Mouse (Mus musculus) stomach, embryonic 16.5 days (tissue): ENCODE data around the gene Adarb1. TPM values are rescaled to one million over a fixed set of nuclear protein-coding genes. Genes with fewer than 3 reads are reported as not detected.

Experiments used
- ATAC-seq: fragments of 200-750 bp; cut with Nextera tagmentation; 2 replicates; pipeline ENCODE4 v1.8.0; 2017; ENCODE audit warnings: moderate number of reproducible peaks, moderate TSS enrichment; ENCODE audit not compliant: insufficient read depth, low FRiP score
- H3K27ac ChIP-seq: fragments of 300-500 bp; sonication (generic); 2 replicates; pipeline ENCODE4 v1.5.1; 2014; ENCODE audit warnings: low read length
- H3K27me3 ChIP-seq: fragments of 300-500 bp; sonication (generic); 2 replicates; pipeline ENCODE4 v1.6.1; 2014; ENCODE audit warnings: low read length, control low read depth, mixed read lengths; ENCODE audit not compliant: control insufficient read depth, insufficient read depth
- H3K36me3 ChIP-seq: fragments of 300-500 bp; sonication (generic); 2 replicates; pipeline ENCODE4 v1.6.1; 2014; ENCODE audit warnings: low read length; ENCODE audit not compliant: control insufficient read depth, insufficient read depth
- H3K4me1 ChIP-seq: fragments of 300-500 bp; sonication (generic); 2 replicates; pipeline ENCODE4 v1.6.1; 2014; ENCODE audit warnings: low read length, control low read depth, mixed read lengths; ENCODE audit not compliant: control insufficient read depth, insufficient read depth
- H3K4me2 ChIP-seq: fragments of 300-500 bp; sonication (generic); 2 replicates; pipeline ENCODE4 v1.6.1; 2014; ENCODE audit warnings: low read depth, low read length, mixed read lengths
- H3K4me3 ChIP-seq: fragments of 300-500 bp; sonication (generic); replicated peaks from 2 replicates; pipeline ENCODE4 v1.5.1; 2014; ENCODE audit warnings: mild to moderate bottlenecking, low read length
- H3K9ac ChIP-seq: fragments of 300-500 bp; sonication (generic); 2 replicates; pipeline ENCODE4 v1.6.1; 2014; ENCODE audit warnings: low read length
- H3K9me3 ChIP-seq: fragments of 300-500 bp; sonication (generic); replicated peaks from 2 replicates; pipeline ENCODE4 v1.6.1; 2016; ENCODE audit warnings: low read length, control low read depth; ENCODE audit not compliant: control insufficient read depth
- WGBS: fragments of 180-500 bp; shearing (Covaris S2); extraction: QIAGEN DNeasy Blood & Tissue Kit; methylation state at CpG from one replicate; pipeline ENCODE4 v1.1.7; 2014; 5-methylcytosine and 5-hydroxymethylcytosine counted together
- polyA plus RNA-seq: library from polyadenylated mRNA; unstranded; fragments of >200 nt; fragmentation: Nextera tagmentation; extraction: Ambion mirVana; gene quantifications from 2 replicates; pipeline ENCODE4 v1.2.1, GENCODE M21; 2015

The Adarb1 gene
- polyA plus RNA-seq, 1 experiment from 2014 or later = 8.4 TPM

DNA sequence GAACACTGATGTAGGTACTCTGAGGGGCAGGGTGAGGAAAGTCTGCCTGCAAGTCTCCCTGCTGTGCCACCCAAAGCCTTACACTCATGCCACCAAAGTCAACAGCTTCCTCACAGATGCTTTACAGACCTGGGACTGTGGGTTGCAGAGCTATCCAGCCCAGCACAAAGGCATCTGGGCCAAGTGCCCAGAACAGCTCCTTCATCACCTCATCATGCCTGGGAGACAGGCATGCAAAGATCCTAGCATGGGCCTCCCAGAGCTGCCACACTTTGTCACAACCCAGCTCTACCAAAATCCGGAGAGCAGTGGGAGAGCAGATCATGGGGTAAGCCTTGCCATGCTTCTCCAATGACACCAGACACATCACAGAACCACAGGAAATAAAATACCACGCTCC, 57.6 kb downstream of the Adarb1 start:
- Histone ChIP-seq H3K4me3 (no peak overlapping the region), H3K4me1 (no peaks in the 10 kb centered on the region), H3K27ac (no peak overlapping the region), H3K36me3 (no peaks in the 10 kb centered on the region), H3K9me3 (no peaks in the 10 kb centered on the region), H3K9ac (no peak overlapping the region), H3K27me3 (no peaks in the 10 kb centered on the region), H3K4me2 (no peak overlapping the region)
- 75% methylated on average over 2 of the region's 2 CpGs for WGBS
- no peak for ATAC-seq

DNA sequence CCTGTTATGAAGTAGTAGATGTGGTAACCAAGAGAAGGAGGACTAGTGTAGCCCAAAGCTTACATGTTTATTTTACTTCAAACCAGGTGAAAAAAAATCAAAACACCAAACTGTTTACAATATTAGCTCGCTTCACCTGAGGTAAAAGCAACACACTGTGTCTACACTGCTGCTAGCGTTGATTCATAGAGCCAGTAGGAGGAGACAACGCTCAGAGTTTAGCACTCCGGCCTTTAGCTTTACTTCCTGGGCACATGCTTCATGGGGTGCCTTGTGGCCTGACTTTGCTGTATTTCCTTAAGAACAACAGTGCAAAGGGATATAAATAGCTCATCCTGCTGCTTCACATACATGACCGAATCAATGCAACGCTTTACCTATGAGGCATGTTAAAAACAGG, 60.1 kb downstream of the Adarb1 start:
- H3K4me1 ChIP-seq = no peaks in the 10 kb centered on the region
- no peak overlapping the region for H3K4me2 ChIP-seq
- no peak for ATAC-seq
- H3K9ac ChIP-seq = no peak overlapping the region
- no peaks in the 10 kb centered on the region for H3K27me3 ChIP-seq
- H3K27ac ChIP-seq = no peak overlapping the region
- H3K9me3 ChIP-seq = no peaks in the 10 kb centered on the region
- H3K36me3 ChIP-seq = no peaks in the 10 kb centered on the region
- 74% methylated on average over 6 of the region's 6 CpGs for WGBS
- no peak overlapping the region for H3K4me3 ChIP-seq

DNA sequence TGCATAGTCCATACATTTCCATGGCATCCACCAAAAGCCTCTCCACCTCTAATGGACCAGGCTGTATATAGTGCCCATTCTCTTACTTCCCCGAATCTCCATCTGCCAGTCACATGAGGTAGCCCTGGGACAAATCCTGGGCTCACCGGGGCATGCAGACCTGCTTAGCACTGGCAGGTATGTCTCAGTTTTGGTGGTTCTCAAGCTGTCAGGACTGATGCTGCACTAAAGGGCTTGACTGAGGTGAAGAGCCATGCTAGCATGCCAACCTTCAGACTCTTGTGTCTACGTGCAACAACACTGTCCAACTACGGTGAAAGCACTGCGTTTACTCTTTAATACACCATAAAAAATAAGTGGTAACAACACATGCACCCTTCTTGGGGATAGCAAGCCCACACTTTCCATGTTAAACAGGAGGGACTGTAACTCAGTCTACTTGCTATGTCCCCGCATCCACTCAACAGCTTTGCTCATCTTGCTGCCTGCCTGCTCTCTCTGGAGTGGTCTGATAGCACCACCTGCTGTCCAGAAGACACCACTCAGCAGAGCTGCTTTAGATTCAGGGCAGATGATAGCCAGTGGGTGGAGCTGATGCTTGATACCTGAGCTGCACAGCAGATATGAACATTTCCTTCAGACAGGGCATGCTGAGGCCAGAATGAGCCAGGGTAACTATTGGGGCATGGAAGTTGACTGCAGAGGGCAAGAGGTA, 64.9 kb downstream of the Adarb1 start:
- no peaks in the 10 kb centered on the region for H3K36me3 ChIP-seq
- H3K9ac ChIP-seq = no peak overlapping the region
- no peak overlapping the region for H3K4me3 ChIP-seq
- no peak overlapping the region for H3K27ac ChIP-seq
- ATAC-seq = peak; percentile 74
- H3K27me3 ChIP-seq = no peaks in the 10 kb centered on the region
- H3K9me3 ChIP-seq = no peaks in the 10 kb centered on the region
- H3K4me1 ChIP-seq = no peaks in the 10 kb centered on the region
- no peak overlapping the region for H3K4me2 ChIP-seq
- 80% methylated on average over 6 of the region's 6 CpGs for WGBS

DNA sequence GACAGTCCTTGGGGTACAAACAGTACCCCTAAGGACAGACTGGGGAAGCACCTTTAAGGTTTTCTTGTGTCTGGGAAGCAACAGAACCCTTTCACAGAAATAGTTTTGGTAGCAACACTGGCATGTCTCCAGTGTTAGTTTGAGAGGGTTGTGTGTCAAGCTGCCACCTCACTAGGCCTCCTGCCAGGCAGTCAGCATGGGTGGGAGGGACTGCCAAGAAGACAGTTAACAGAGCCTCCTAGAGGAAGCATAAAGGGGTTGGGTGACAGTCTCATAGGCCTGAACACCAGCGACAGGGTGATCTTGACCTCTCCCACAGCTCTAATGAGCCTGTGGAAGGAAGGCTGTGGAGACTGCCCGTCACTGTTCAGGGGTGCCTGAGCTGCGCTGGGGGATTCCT, 75.2 kb downstream of the Adarb1 start:
- Histone ChIP-seq H3K4me2 (no peak overlapping the region), H3K27me3 (no peaks in the 10 kb centered on the region), H3K4me1 (no peaks in the 10 kb centered on the region), H3K9me3 (no peaks in the 10 kb centered on the region), H3K27ac (no peak overlapping the region), H3K36me3 (no peaks in the 10 kb centered on the region), H3K4me3 (no peak overlapping the region), H3K9ac (no peak overlapping the region)
- WGBS = 68% methylated on average over 3 of the region's 3 CpGs
- no peak for ATAC-seq

DNA sequence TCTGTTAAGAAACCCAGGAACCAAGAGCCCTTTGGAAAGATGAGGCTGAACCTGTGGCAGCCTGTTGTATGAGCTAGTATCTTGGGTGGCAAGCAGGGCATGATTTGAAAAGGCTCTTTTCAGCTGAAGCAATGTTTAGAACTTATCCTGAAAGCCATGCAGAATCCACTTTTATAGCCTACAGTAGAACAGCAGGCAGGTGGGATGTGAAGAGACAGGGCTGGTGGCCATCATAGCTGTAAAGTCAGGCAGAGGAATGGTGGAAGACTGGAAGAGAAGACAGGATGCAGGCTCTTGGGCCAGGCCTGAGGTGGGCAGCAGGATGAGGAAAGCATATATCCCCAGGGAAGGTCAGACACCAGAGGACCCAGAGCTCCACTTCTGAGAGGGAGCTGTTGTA, 76.4 kb downstream of the Adarb1 start:
- Histone ChIP-seq H3K27me3 (no peaks in the 10 kb centered on the region), H3K4me3 (no peak overlapping the region), H3K9me3 (no peaks in the 10 kb centered on the region), H3K27ac (no peak overlapping the region), H3K4me1 (no peaks in the 10 kb centered on the region), H3K36me3 (no peaks in the 10 kb centered on the region), H3K4me2 (no peak overlapping the region), H3K9ac (no peak overlapping the region)
- no peak for ATAC-seq

DNA sequence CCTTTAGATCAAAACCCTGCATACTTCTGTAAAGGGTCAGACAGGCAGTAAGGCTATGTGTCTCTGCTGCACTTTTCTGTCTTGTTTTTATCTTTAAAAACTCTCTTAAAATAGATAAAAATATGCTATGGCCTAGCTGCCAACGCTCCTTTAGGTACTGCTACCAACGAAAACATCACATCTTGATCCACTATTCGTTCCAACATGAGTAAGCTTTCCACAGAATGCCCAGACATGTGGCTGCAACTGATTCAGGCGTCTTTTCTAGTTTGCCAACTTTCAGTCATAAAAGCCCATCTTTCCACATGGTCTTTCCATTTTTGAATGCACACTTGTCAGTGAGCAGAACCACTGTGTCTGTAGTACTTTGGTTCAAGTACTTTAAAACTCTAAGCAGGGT, 77.0 kb downstream of the Adarb1 start:
- Histone ChIP-seq H3K4me3 (no peak overlapping the region), H3K36me3 (no peaks in the 10 kb centered on the region), H3K9me3 (no peaks in the 10 kb centered on the region), H3K4me1 (no peaks in the 10 kb centered on the region), H3K27me3 (no peaks in the 10 kb centered on the region), H3K27ac (no peak overlapping the region), H3K4me2 (no peak overlapping the region), H3K9ac (no peak overlapping the region)
- no peak for ATAC-seq
- 84% methylated on average over 4 of the region's 4 CpGs for WGBS

DNA sequence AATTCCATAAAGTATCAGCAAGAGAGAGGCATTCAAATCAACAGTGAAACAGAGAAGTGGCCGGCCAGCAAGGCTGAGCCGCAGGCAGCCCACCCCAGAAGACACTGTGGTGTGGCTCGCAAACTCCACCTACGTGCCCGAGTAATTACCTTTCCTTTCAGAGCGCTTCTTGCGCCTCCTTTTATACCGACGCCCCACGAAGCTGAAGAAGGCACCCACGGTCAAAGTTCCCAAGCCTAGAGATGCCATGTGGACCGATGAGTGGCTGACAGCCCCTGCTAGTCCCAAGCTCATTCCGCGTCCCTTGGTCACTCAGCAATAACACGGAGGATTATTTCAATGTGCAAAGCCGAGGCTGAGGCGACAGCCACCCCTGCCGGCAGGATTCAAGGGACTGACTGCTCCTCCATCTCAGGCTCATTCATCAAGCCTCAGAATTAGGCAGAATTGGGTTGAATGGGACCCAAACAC, 78.2 kb downstream of the Adarb1 start:
- H3K36me3 ChIP-seq = no peaks in the 10 kb centered on the region
- no peak overlapping the region for H3K27ac ChIP-seq
- no peaks in the 10 kb centered on the region for H3K27me3 ChIP-seq
- H3K4me3 ChIP-seq = peak overlapping the region; percentile 41
- no peaks in the 10 kb centered on the region for H3K9me3 ChIP-seq
- WGBS = 21% methylated on average over 18 of the region's 18 CpGs
- H3K9ac ChIP-seq = peak overlapping the region; percentile 58
- ATAC-seq = no peak
- no peaks in the 10 kb centered on the region for H3K4me1 ChIP-seq
- peak overlapping the region; percentile 59 for H3K4me2 ChIP-seq

DNA sequence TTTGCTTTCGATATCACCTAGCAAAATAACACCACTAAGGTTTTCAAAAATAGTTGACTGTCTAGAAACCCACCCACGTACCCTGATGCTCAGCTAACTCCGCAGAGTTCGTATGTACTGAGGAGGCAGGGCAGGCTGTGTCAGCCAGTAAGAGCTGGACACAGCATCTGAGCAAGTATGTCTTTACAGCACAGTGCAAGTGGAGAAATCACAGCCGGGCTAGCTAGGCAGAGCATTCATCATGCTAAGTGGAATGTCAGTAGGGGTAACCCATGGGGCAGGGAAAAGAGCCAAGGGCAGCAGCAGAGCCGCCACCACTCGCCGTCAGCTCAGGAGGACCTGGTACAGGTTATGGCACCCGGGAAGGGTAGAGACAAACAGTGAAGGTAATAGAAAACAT, 84.6 kb downstream of the Adarb1 start:
- Histone ChIP-seq H3K27ac (no peak overlapping the region), H3K36me3 (no peaks in the 10 kb centered on the region)

DNA sequence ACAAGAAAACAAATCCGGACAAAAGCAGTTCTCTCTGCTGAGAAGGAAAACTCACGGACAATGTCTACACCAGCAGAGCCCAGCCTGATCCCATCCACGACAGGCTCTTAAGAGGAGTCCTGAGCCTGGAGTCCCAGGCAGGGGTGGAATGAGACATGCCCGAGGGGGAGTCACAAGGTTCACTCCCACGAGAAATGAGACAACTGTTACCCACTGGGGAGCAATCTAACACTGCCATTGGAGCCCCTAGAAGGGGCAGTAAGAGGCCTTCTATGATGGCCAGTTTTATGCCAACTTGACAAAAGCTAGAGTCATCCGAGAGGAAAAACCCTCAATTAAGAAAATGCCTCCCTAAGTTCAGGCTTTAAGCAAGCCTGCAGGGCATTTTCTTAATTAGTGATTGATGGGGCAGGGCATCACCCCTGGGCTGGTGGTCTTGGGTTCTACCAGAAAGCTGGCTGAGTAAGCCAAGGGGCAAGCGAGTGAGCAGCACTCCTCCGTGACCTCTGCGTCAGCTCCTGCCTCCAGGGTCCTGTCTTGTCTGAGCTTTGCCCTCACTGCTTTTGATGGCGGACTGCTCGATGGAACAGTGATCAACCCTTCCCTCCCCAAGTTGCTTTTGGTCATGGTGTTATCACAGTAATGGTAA, 88.5 kb downstream of the Adarb1 start:
- Histone ChIP-seq H3K9me3 (no peaks in the 10 kb centered on the region), H3K27ac (no peak overlapping the region), H3K36me3 (no peaks in the 10 kb centered on the region), H3K27me3 (no peaks in the 10 kb centered on the region), H3K9ac (no peak overlapping the region), H3K4me2 (no peak overlapping the region), H3K4me1 (no peaks in the 10 kb centered on the region), H3K4me3 (no peak overlapping the region)
- WGBS = 66% methylated on average over 11 of the region's 11 CpGs
- ATAC-seq = no peak

More for the DNA sequence above, 84.6 kb downstream of the Adarb1 start:
- Histone ChIP-seq H3K9ac (no peak overlapping the region), H3K4me1 (no peaks in the 10 kb centered on the region), H3K9me3 (no peaks in the 10 kb centered on the region), H3K4me2 (no peak overlapping the region), H3K4me3 (no peak overlapping the region), H3K27me3 (no peaks in the 10 kb centered on the region)
- 41% methylated on average over 9 of the region's 9 CpGs for WGBS
- no peak for ATAC-seq
